Mouse (Mus musculus) heart, embryonic 14.5 days (tissue): ENCODE measurements around the gene Tmcc3. TPM values are rescaled to one million over a fixed set of nuclear protein-coding genes. Genes with fewer than 3 reads are reported as not detected.

Experiments
- ATAC-seq: fragments of 200-750 bp; cut with Nextera tagmentation; 2 replicates; pipeline ENCODE4 v1.8.0; 2017; ENCODE audit warnings: low read depth, moderate TSS enrichment; ENCODE audit not compliant: insufficient number of reproducible peaks, insufficient read depth, low FRiP score
- H3K27ac ChIP-seq, 2 experiments: fragments of 200-500 bp in 1 of 2; fragments of 300-500 bp in 1 of 2; sonication (generic) in 1 of 2; replicated peaks in 1 of 2; 2 replicates each; pipeline ENCODE4 v1.5.1; 2012 to 2014; ENCODE audit warnings: low read depth in 2 of 2, low read length in 2 of 2, control low read depth in 1 of 2, mild to moderate bottlenecking in 1 of 2, mixed read lengths in 1 of 2; ENCODE audit not compliant: control insufficient read depth in 1 of 2, insufficient read depth in 1 of 2
- H3K27me3 ChIP-seq: fragments of 300-500 bp; sonication (generic); 2 replicates; pipeline ENCODE4 v1.6.1; 2014; ENCODE audit warnings: mild to moderate bottlenecking, low read length, control low read depth; ENCODE audit not compliant: control insufficient read depth, insufficient read depth
- H3K36me3 ChIP-seq: fragments of 300-500 bp; sonication (generic); 2 replicates; pipeline ENCODE4 v1.6.1; 2014; ENCODE audit warnings: mild to moderate bottlenecking, control low read depth, low read length, mixed read lengths; ENCODE audit not compliant: control insufficient read depth, insufficient read depth
- H3K4me1 ChIP-seq, 2 experiments: fragments of 200-500 bp in 1 of 2; fragments of 300-500 bp in 1 of 2; sonication (generic) in 1 of 2; 2 replicates each; pipeline ENCODE4 v1.6.1; 2012 to 2014; ENCODE audit warnings: low read length in 2 of 2, control low read depth in 1 of 2, mixed read lengths in 1 of 2; ENCODE audit not compliant: control insufficient read depth in 2 of 2, insufficient read depth in 2 of 2
- H3K4me2 ChIP-seq: fragments of 300-500 bp; sonication (generic); 2 replicates; pipeline ENCODE4 v1.6.1; 2014; ENCODE audit warnings: mild to moderate bottlenecking, low read length
- H3K4me3 ChIP-seq, 2 experiments: fragments of 200-500 bp in 1 of 2; fragments of 300-500 bp in 1 of 2; sonication (generic) in 1 of 2; 2 replicates each; pipeline ENCODE4 v1.5.1; 2012 to 2014; ENCODE audit warnings: low read length in 2 of 2, mild to moderate bottlenecking in 2 of 2, control low read depth in 1 of 2, low read depth in 1 of 2, moderate library complexity in 1 of 2; ENCODE audit not compliant: control insufficient read depth in 1 of 2, insufficient read depth in 1 of 2
- H3K9ac ChIP-seq: fragments of 300-500 bp; sonication (generic); 2 replicates; pipeline ENCODE4 v1.6.1; 2014; ENCODE audit warnings: mild to moderate bottlenecking, low read length
- H3K9me3 ChIP-seq: fragments of 300-500 bp; sonication (generic); 2 replicates; pipeline ENCODE4 v1.6.1; 2016; ENCODE audit warnings: low read length, control low read depth; ENCODE audit not compliant: control insufficient read depth
- WGBS: fragments of 180-500 bp; shearing (Covaris S2); extraction: QIAGEN DNeasy Blood & Tissue Kit; methylation state at CpG from one replicate; pipeline ENCODE4 v1.1.7; 2014; 5-methylcytosine and 5-hydroxymethylcytosine counted together
- polyA plus RNA-seq: library from polyadenylated mRNA; unstranded; fragments of >200 nt; fragmentation: Nextera tagmentation; extraction: Ambion mirVana; gene quantifications from 2 replicates; pipeline ENCODE4 v1.2.1, GENCODE M21; 2014

Tmcc3 gene
- polyA plus RNA-seq, 1 experiment from 2014 or later = 9.6 TPM

GRCm38 (mm10) chr10:94544803-94545202, 233.1 kb downstream of the Tmcc3 start:
- Histone ChIP-seq H3K4me3 (peak overlapping the region in 1 of 2 experiments; percentile 35; a peak in 1 of 4 replicates), H3K9ac (peak overlapping the region; percentile 73), H3K27me3 (no peaks in the 10 kb centered on the region), H3K36me3 (no peaks in the 10 kb centered on the region), H3K4me2 (peak overlapping the region; percentile 73), H3K27ac (peak overlapping the region in 1 of 2 experiments; percentile 82; a peak in 1 of 4 replicates), H3K4me1 (peaks cover 17 to 29% of the 10 kb centered on the region in 2 experiments), H3K9me3 (peaks cover 4% of the 10 kb centered on the region)
- no peak for ATAC-seq
- 41% methylated on average over 8 of the region's 8 CpGs for WGBS

- Histone ChIP-seq H3K4me2 (peak overlapping the region; percentile 73), H3K9ac (peak overlapping the region; percentile 73), H3K27me3 (no peaks in the 10 kb centered on the region), H3K36me3 (no peaks in the 10 kb centered on the region), H3K9me3 (peaks cover 4% of the 10 kb centered on the region), H3K4me1 (peaks cover 16 to 30% of the 10 kb centered on the region in 2 experiments), H3K4me3 (peak overlapping the region; percentile 35 to 45), H3K27ac (peak overlapping the region; percentile 82 to 83)
- ATAC-seq = peak; percentile 65
- WGBS = 18% methylated on average over 21 of the region's 21 CpGs
Observed at GRCm38 (mm10) chr10:94545259-94546019, 233.7 kb downstream of the Tmcc3 start.

- WGBS = 88% methylated on average over 6 of the region's 6 CpGs
- Histone ChIP-seq H3K27ac (no peak overlapping the region), H3K27me3 (no peaks in the 10 kb centered on the region), H3K36me3 (no peaks in the 10 kb centered on the region), H3K4me3 (no peak overlapping the region), H3K4me2 (no peak overlapping the region), H3K9me3 (peaks cover under 1% of the 10 kb centered on the region), H3K4me1 (peaks cover 24 to 38% of the 10 kb centered on the region in 2 experiments), H3K9ac (no peak overlapping the region)
- no peak for ATAC-seq
Observed at GRCm38 (mm10) chr10:94546617-94547016, 234.9 kb downstream of the Tmcc3 start.

GRCm38 (mm10) chr10:94549511-94550232, 237.9 kb downstream of the Tmcc3 start:
- Histone ChIP-seq H3K9me3 (no peaks in the 10 kb centered on the region), H3K27me3 (no peaks in the 10 kb centered on the region), H3K4me3 (no peak overlapping the region), H3K36me3 (no peaks in the 10 kb centered on the region), H3K9ac (no peak overlapping the region), H3K27ac (no peak overlapping the region), H3K4me1 (peaks cover 21 to 29% of the 10 kb centered on the region in 2 experiments), H3K4me2 (no peak overlapping the region)
- 66% methylated on average over 4 of the region's 4 CpGs for WGBS
- ATAC-seq = no peak

- Histone ChIP-seq H3K4me1 (peaks cover 16 to 22% of the 10 kb centered on the region in 2 experiments), H3K9ac (no peak overlapping the region), H3K27me3 (no peaks in the 10 kb centered on the region), H3K27ac (no peak overlapping the region; a peak in 1 of 4 replicates), H3K36me3 (no peaks in the 10 kb centered on the region), H3K4me2 (no peak overlapping the region), H3K4me3 (no peak overlapping the region), H3K9me3 (no peaks in the 10 kb centered on the region)
- ATAC-seq = 0 out of 2 replicates have a peak, but pooled peaks have one; percentile 23
- 27% methylated on average over 9 of the region's 9 CpGs for WGBS
Observed at GRCm38 (mm10) chr10:94550649-94551048, 238.9 kb downstream of the Tmcc3 start.

GRCm38 (mm10) chr10:94551065-94551464, 239.3 kb downstream of the Tmcc3 start:
- H3K27ac ChIP-seq = no peak overlapping the region; a peak in 1 of 4 replicates
- no peak for ATAC-seq

GRCm38 (mm10) chr10:94551511-94551910, 239.8 kb downstream of the Tmcc3 start:
- H3K27me3 ChIP-seq = no peaks in the 10 kb centered on the region
- no peak overlapping the region for H3K9ac ChIP-seq
- no peaks in the 10 kb centered on the region for H3K36me3 ChIP-seq
- H3K4me3 ChIP-seq = no peak overlapping the region
- no peak overlapping the region for H3K4me2 ChIP-seq
- no peak overlapping the region for H3K27ac ChIP-seq
- no peak for ATAC-seq
- WGBS = 88% methylated on average over 6 of the region's 6 CpGs
- no peaks in the 10 kb centered on the region for H3K9me3 ChIP-seq
- H3K4me1 ChIP-seq = peaks cover 10 to 16% of the 10 kb centered on the region in 2 experiments

More at GRCm38 (mm10) chr10:94551065-94551464, 239.3 kb downstream of the Tmcc3 start:
- no peaks in the 10 kb centered on the region for H3K9me3 ChIP-seq
- WGBS = 54% methylated on average over 2 of the region's 2 CpGs
- no peak overlapping the region for H3K4me3 ChIP-seq
- H3K27me3 ChIP-seq = no peaks in the 10 kb centered on the region
- peaks cover 13 to 17% of the 10 kb centered on the region in 2 experiments for H3K4me1 ChIP-seq
- no peak overlapping the region for H3K9ac ChIP-seq
- H3K36me3 ChIP-seq = no peaks in the 10 kb centered on the region
- no peak overlapping the region for H3K4me2 ChIP-seq
